Mouse (Mus musculus) gastrocnemius, postnatal 10 days (tissue): Measurements from ENCODE around the gene Ddx1. TPM values are rescaled to one million over a fixed set of nuclear protein-coding genes. Genes with fewer than 3 reads are reported as not detected.

Source experiments
- total RNA-seq, 2 experiments: library from RNA; stranded (reverse); gene quantifications; 2 replicates each; pipeline ENCODE4 v1.2.3; 2021

Gene Ddx1
- total RNA-seq, 2 experiments from 2014 or later: 103 to 107 TPM

Other genes with a start within 250 kb of the Ddx1 start
- 10 to 100 TPM; 16.0 to 17.7 TPM for gene Nbas, start 19.9 kb upstream of the Ddx1 start, total RNA-seq